ENCODE assay signal across 8 mouse cellular contexts in the genomic region with DNA sequence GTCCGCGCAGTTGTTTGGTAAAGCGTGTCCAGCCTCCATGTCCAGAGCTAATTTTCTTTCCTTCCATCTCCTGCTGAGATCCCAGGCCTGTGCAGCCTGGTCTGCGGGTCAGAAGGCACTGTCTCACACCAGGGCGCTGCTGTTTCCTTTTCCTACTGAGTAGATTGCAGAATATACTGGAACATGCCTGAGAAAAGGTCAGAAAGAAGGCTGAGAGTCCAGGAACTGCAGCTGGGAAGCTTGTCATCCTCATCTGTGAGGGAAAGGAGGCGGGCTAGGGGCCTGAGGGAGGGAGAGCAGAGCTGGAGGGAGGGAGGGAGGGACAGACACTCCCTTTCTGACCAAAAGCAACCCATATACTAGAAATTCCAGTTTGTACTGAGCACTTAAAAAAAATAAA.
DNase-seq lines count a peak whose midpoint lies in the region; ATAC-seq and TF ChIP-seq lines count a peak whose summit lies in the region.

No protein-coding gene starts in this region.

- 0 out of 2 replicates have a peak overlapping the region, but pooled peaks have one; percentile 19 for H3K9ac ChIP-seq in heart, adult 2 months (ENCODE audit: low read depth, low read length)
- 0 out of 2 replicates have a peak overlapping the region, but pooled peaks have one; percentile 23 for H3K9ac ChIP-seq in kidney, embryonic 16.5 days (replicated peaks; ENCODE audit: low read length)

- peak; percentile 43 for DNase-seq in gastrocnemius, adult 18-20 months (ENCODE audit: low spot score)
- no peak for DNase-seq in gastrocnemius, postnatal 36 days
- peak; percentile 51 for DNase-seq in heart, adult 2 months
- DNase-seq in lung, postnatal 14 days = peak; percentile 54
- DNase-seq in layer of hippocampus, adult 11-12 months (ENCODE audit: low spot score) = no peak
- DNase-seq in thymus, postnatal 0 days (ENCODE audit: low spot score) = no peak

- TF ChIP-seq CTCF in heart, adult 2 months (IDR thresholded peaks at IDR 0.05) = no peak

- H3K27me3 ChIP-seq in heart, adult 2 months (ENCODE audit: control insufficient read depth, insufficient read depth, low read length) = no peaks in the 10 kb centered on the region
- H3K27me3 ChIP-seq in kidney, embryonic 16.5 days (ENCODE audit: insufficient read depth, low read length) = peaks cover 8% of the 10 kb centered on the region

- peaks cover 2% of the 10 kb centered on the region for H3K36me3 ChIP-seq in heart, adult 2 months (ENCODE audit: control insufficient read depth, insufficient read depth, low read length)
- no peaks in the 10 kb centered on the region for H3K36me3 ChIP-seq in kidney, embryonic 16.5 days (ENCODE audit: insufficient read depth, low read length)

- peak overlapping the region; percentile 68 for H3K27ac ChIP-seq in heart, adult 2 months
- peak overlapping the region; percentile 79 for H3K27ac ChIP-seq in kidney, embryonic 16.5 days (ENCODE audit: low read length)

- no peaks in the 10 kb centered on the region for H3K9me3 ChIP-seq in kidney, embryonic 16.5 days (ENCODE audit: low read length)

- no peak overlapping the region; the same call in 1 of the 2 replicates for H3K4me3 ChIP-seq in heart, adult 2 months
- H3K4me3 ChIP-seq in kidney, embryonic 16.5 days (ENCODE audit: low read length) = no peak overlapping the region

- peak; percentile 46 for TF ChIP-seq POLR2A in heart, adult 2 months (IDR thresholded peaks at IDR 0.05; ENCODE audit: insufficient read depth, low read depth, low read length)

- intact Hi-C loops in gastrocnemius, postnatal 36 days (cut with DNase I) = no loop called here
- intact Hi-C loops in heart, adult 2 months (cut with DNase I) = loop anchor here (2.0 kb wide), 1 partner anchor 49 kb away; no protein-coding TSS in a partner anchor

- no peaks in the 10 kb centered on the region for H3K79me2 ChIP-seq in heart, adult 2 months (replicated peaks; ENCODE audit: control insufficient read depth, insufficient read depth, low read length)

- peak; percentile 64 for ATAC-seq in kidney, embryonic 16.5 days (ENCODE audit: low FRiP score, low TSS enrichment)
- ATAC-seq in erythroblast, adult 5-6 weeks (replicated peaks; ENCODE audit: low FRiP score, poor library complexity, severe bottlenecking) = no peak

- peaks cover 25% of the 10 kb centered on the region for H3K4me1 ChIP-seq in heart, adult 2 months (ENCODE audit: control insufficient read depth, insufficient read depth, low read length)
- H3K4me1 ChIP-seq in kidney, embryonic 16.5 days (ENCODE audit: insufficient read depth, low read length) = peaks cover 35% of the 10 kb centered on the region

- H3K4me2 ChIP-seq in kidney, embryonic 16.5 days (replicated peaks; ENCODE audit: low read depth, low read length) = no peak overlapping the region

- 55% methylated on average over 6 of the region's 6 CpGs for WGBS in heart, adult 2 months
- 36% methylated on average over 6 of the region's 6 CpGs for WGBS in kidney, embryonic 16.5 days

- TF ChIP-seq EP300 in heart, adult 2 months (IDR thresholded peaks at IDR 0.05; ENCODE audit: insufficient read depth, low read depth, low read length) = no peak

Comparison
In these comparisons a context has a peak if more than half of its experiments do, and no peak if none do; other contexts are left out.
1. DNase-seq: peak in gastrocnemius, adult 18-20 months (single experiment), heart, adult 2 months (2 of 2) and lung, postnatal 14 days (single experiment); none in gastrocnemius, postnatal 36 days (0 of 2), layer of hippocampus, adult 11-12 months (single experiment) and thymus, postnatal 0 days (single experiment).